Mouse (Mus musculus) kidney, embryonic 14.5 days (tissue): ENCODE results near the gene Ano10. TPM values are rescaled to one million over a fixed set of nuclear protein-coding genes. Genes with fewer than 3 reads are reported as not detected.

ENCODE experiments used
- ATAC-seq: fragments of 200-750 bp; cut with Nextera tagmentation; 2 replicates; pipeline ENCODE4 v1.8.0; 2017; ENCODE audit warnings: moderate number of reproducible peaks, mild to moderate bottlenecking, moderate TSS enrichment, moderate library complexity; ENCODE audit not compliant: low FRiP score, low TSS enrichment
- H3K27ac ChIP-seq: fragments of 300-500 bp; sonication (generic); 2 replicates; pipeline ENCODE4 v1.5.1; 2014; ENCODE audit warnings: low read depth, mild to moderate bottlenecking, low read length, moderate library complexity, mixed read lengths
- H3K27me3 ChIP-seq: fragments of 300-500 bp; sonication (generic); 2 replicates; pipeline ENCODE4 v1.6.1; 2014; ENCODE audit warnings: mild to moderate bottlenecking, low read length; ENCODE audit not compliant: control insufficient read depth, insufficient read depth
- H3K36me3 ChIP-seq: fragments of 300-500 bp; sonication (generic); 2 replicates; pipeline ENCODE4 v1.6.1; 2014; ENCODE audit warnings: low read length, mixed read lengths; ENCODE audit not compliant: control insufficient read depth, insufficient read depth
- H3K4me1 ChIP-seq: fragments of 300-500 bp; sonication (generic); 2 replicates; pipeline ENCODE4 v1.6.1; 2014; ENCODE audit warnings: low read length, mixed read lengths; ENCODE audit not compliant: control insufficient read depth, insufficient read depth
- H3K4me2 ChIP-seq: fragments of 300-500 bp; sonication (generic); replicated peaks from 2 replicates; pipeline ENCODE4 v1.6.1; 2014; ENCODE audit warnings: low read depth, mild to moderate bottlenecking, low read length
- H3K4me3 ChIP-seq: fragments of 300-500 bp; sonication (generic); 2 replicates; pipeline ENCODE4 v1.5.1; 2014; ENCODE audit warnings: mild to moderate bottlenecking, low read length
- H3K9ac ChIP-seq: fragments of 300-500 bp; sonication (generic); 2 replicates; pipeline ENCODE4 v1.6.1; 2014; ENCODE audit warnings: low read depth, mild to moderate bottlenecking, low read length, moderate library complexity
- H3K9me3 ChIP-seq: fragments of 300-500 bp; sonication (generic); 2 replicates; pipeline ENCODE4 v1.6.1; 2016; ENCODE audit warnings: low read length; ENCODE audit not compliant: control insufficient read depth
- WGBS: fragments of 180-500 bp; shearing (Covaris S2); extraction: QIAGEN DNeasy Blood & Tissue Kit; methylation state at CpG from one replicate; pipeline ENCODE4 v1.1.7; 2014; 5-methylcytosine and 5-hydroxymethylcytosine counted together
- polyA plus RNA-seq: library from polyadenylated mRNA; unstranded; fragments of >200 nt; fragmentation: Nextera tagmentation; extraction: Ambion mirVana; gene quantifications from 2 replicates; pipeline ENCODE4 v1.2.1, GENCODE M21; 2014

Ano10 gene
- polyA plus RNA-seq, 1 experiment from 2014 or later: 37.0 TPM

GRCm38 (mm10) chr9:122285146-122285832 is 8.9 kb downstream of the Ano10 start:
- no peak overlapping the region for H3K4me3 ChIP-seq
- no peaks in the 10 kb centered on the region for H3K9me3 ChIP-seq
- 20% methylated on average over 5 of the region's 11 CpGs for WGBS
- peak; percentile 54; the same call in 1 of the 2 replicates for ATAC-seq
- H3K4me1 ChIP-seq: 0 out of 2 replicates have a peak, but pooled peaks cover 9% of the 10 kb centered on the region
- 0 out of 2 replicates have a peak overlapping the region, but pooled peaks have one; percentile 2 for H3K27ac ChIP-seq
- H3K36me3 ChIP-seq: no peaks in the 10 kb centered on the region
- H3K4me2 ChIP-seq: peak overlapping the region; percentile 8; the same call in 1 of the 2 replicates
- H3K27me3 ChIP-seq: no peaks in the 10 kb centered on the region
- H3K9ac ChIP-seq: no peak overlapping the region

DNA sequence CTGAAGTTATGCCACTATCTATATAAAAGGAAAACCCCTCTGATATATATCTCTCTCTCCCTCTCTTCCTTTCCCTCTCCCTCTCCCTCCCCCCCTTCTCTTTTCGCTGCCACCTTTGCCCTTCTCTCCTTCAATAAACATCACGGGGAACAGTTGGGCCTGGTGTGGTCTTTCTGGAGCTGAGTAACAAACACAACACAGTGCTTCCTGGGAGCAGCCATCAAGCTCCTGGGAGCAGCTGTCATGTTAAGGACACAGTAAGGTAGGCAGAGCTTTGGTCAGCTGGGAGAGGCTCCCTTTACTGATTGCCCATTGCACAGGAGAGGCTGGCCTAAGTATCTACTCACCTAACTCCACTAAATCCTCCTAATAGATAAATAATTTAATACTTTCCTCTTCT is 9.5 kb downstream of the Ano10 start:
- no peak overlapping the region for H3K27ac ChIP-seq
- H3K4me2 ChIP-seq: no peak overlapping the region
- 0 out of 2 replicates have a peak, but pooled peaks cover 9% of the 10 kb centered on the region for H3K4me1 ChIP-seq
- no peaks in the 10 kb centered on the region for H3K27me3 ChIP-seq
- H3K36me3 ChIP-seq: no peaks in the 10 kb centered on the region
- no peaks in the 10 kb centered on the region for H3K9me3 ChIP-seq
- no peak overlapping the region for H3K9ac ChIP-seq
- no peak for ATAC-seq
- 36% methylated on average over 2 of the region's 2 CpGs for WGBS
- H3K4me3 ChIP-seq: no peak overlapping the region

GRCm38 (mm10) chr9:122281004-122281403 is 13.2 kb downstream of the Ano10 start:
- H3K36me3 ChIP-seq: no peaks in the 10 kb centered on the region
- 0 out of 2 replicates have a peak, but pooled peaks cover 8% of the 10 kb centered on the region for H3K4me1 ChIP-seq
- H3K9ac ChIP-seq: no peak overlapping the region
- ATAC-seq: no peak
- 92% methylated on average over 4 of the region's 4 CpGs for WGBS
- H3K9me3 ChIP-seq: no peaks in the 10 kb centered on the region
- no peak overlapping the region for H3K4me3 ChIP-seq
- no peaks in the 10 kb centered on the region for H3K27me3 ChIP-seq
- H3K4me2 ChIP-seq: no peak overlapping the region
- no peak overlapping the region for H3K27ac ChIP-seq

DNA sequence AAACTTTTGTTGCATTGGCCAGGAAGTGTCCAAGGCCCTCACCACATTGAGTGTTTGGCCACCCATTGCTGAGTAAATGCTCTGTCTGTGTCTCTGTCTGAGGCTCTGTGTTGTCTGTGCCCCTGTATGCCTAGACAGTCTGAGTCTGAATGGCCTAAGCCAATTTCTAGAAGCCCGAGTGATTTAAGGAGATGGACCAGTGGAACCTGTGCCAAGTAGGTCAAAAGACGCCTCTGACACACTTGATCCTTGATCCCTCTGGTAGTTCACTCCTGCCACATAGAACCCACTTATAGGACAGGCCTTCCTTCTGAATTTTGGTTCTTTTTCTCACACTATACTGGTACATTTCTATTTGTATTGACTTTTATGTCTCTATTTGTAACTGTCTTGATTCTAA is 17.6 kb downstream of the Ano10 start:
- 94% methylated on average over 2 of the region's 2 CpGs for WGBS
- no peaks in the 10 kb centered on the region for H3K4me1 ChIP-seq

GRCm38 (mm10) chr9:122276134-122276533 is 18.1 kb downstream of the Ano10 start:
- 66% methylated on average over 4 of the region's 4 CpGs for WGBS

More for the DNA sequence above, 17.6 kb downstream of the Ano10 start:
- H3K9me3 ChIP-seq: no peaks in the 10 kb centered on the region
- H3K36me3 ChIP-seq: peaks cover 7% of the 10 kb centered on the region; the same call in 1 of the 2 replicates
- no peaks in the 10 kb centered on the region for H3K27me3 ChIP-seq
- H3K27ac ChIP-seq: no peak overlapping the region
- no peak overlapping the region for H3K4me2 ChIP-seq
- no peak for ATAC-seq
- H3K4me3 ChIP-seq: no peak overlapping the region
- no peak overlapping the region for H3K9ac ChIP-seq

GRCm38 (mm10) chr9:122274346-122274745 is 19.9 kb downstream of the Ano10 start:
- Histone ChIP-seq H3K27ac (no peak overlapping the region), H3K36me3 (peaks cover 7% of the 10 kb centered on the region; the same call in 1 of the 2 replicates), H3K4me3 (no peak overlapping the region), H3K4me1 (no peaks in the 10 kb centered on the region), H3K4me2 (no peak overlapping the region), H3K27me3 (no peaks in the 10 kb centered on the region), H3K9ac (no peak overlapping the region), H3K9me3 (no peaks in the 10 kb centered on the region)
- 53% methylated on average over 4 of the region's 4 CpGs for WGBS
- ATAC-seq: no peak

More at GRCm38 (mm10) chr9:122276134-122276533, 18.1 kb downstream of the Ano10 start:
- Histone ChIP-seq H3K27ac (no peak overlapping the region), H3K36me3 (peaks cover 7% of the 10 kb centered on the region; the same call in 1 of the 2 replicates), H3K4me3 (no peak overlapping the region), H3K9ac (no peak overlapping the region), H3K4me1 (no peaks in the 10 kb centered on the region), H3K9me3 (no peaks in the 10 kb centered on the region), H3K4me2 (no peak overlapping the region), H3K27me3 (no peaks in the 10 kb centered on the region)
- no peak for ATAC-seq

DNA sequence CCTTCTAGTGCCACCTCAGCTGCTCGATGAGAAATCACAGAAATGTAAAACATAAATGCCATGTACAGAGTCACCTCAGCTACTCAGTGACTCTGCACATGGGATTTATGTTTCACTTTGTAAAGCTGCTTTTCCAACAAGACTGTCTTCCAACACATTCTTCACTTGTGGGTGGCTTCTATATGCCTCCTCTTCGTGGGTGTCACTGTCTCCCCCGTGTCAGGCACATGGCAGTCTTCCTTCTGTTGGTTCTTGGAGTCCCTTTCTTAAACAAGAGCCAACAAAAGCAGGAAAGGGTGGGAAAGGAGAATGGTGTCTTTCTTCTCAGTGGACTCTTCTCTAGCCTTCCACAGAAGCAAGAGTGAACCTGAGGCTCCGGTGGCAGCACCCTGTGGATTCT is 20.3 kb downstream of the Ano10 start:
- Histone ChIP-seq H3K9ac (no peak overlapping the region), H3K4me2 (no peak overlapping the region), H3K4me1 (no peaks in the 10 kb centered on the region), H3K27me3 (no peaks in the 10 kb centered on the region), H3K4me3 (no peak overlapping the region), H3K27ac (no peak overlapping the region), H3K36me3 (peaks cover 7% of the 10 kb centered on the region; the same call in 1 of the 2 replicates), H3K9me3 (no peaks in the 10 kb centered on the region)
- WGBS: 83% methylated on average over 4 of the region's 4 CpGs
- no peak for ATAC-seq

DNA sequence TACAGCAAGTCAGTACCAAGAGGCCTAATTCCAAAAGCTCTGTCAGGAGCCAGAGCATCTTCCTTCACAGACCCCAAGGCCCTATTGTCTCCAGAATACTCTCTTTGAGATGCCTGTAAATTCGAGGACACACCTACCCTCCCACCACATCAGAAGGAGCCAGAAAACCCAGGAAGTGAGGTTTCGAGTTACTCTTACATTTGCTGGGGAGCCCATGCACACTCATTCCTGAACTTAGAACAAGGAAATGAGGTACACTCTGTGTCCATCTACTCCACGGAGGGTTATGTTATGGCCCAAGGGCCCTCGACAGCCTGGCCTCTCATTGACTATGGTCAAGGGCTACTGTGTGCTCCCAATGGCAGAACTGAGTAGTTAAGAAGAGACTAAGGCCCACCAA is 22.4 kb downstream of the Ano10 start:
- Histone ChIP-seq H3K4me2 (no peak overlapping the region), H3K27ac (no peak overlapping the region), H3K4me1 (no peaks in the 10 kb centered on the region), H3K4me3 (no peak overlapping the region), H3K36me3 (peaks cover 7% of the 10 kb centered on the region; the same call in 1 of the 2 replicates), H3K27me3 (no peaks in the 10 kb centered on the region), H3K9me3 (no peaks in the 10 kb centered on the region), H3K9ac (no peak overlapping the region)
- ATAC-seq: no peak
- WGBS: 56% methylated on average over 4 of the region's 4 CpGs

- ATAC-seq: no peak
- peaks cover 7% of the 10 kb centered on the region; the same call in 1 of the 2 replicates for H3K36me3 ChIP-seq
- no peaks in the 10 kb centered on the region for H3K9me3 ChIP-seq
- H3K27me3 ChIP-seq: no peaks in the 10 kb centered on the region
- no peak overlapping the region for H3K4me3 ChIP-seq
- no peak overlapping the region for H3K9ac ChIP-seq
- 78% methylated on average over 3 of the region's 3 CpGs for WGBS
- H3K27ac ChIP-seq: no peak overlapping the region
- no peak overlapping the region for H3K4me2 ChIP-seq
- H3K4me1 ChIP-seq: no peaks in the 10 kb centered on the region
Measured at GRCm38 (mm10) chr9:122271318-122271717, 22.9 kb downstream of the Ano10 start.
